Mouse (Mus musculus) C3H10T1/2 (cell line): ENCODE measurements around the gene Dhrs4. TPM values are rescaled to one million over a fixed set of nuclear protein-coding genes. Genes with fewer than 3 reads are reported as not detected.

Experiments used
- polyA plus RNA-seq, 2 experiments: library from polyadenylated mRNA; unstranded; fragments of >200 nt; fragmentation: generic; extraction: Trizol; gene quantifications; one replicate each; pipeline ENCODE4 v1.2.1; 2012; ENCODE audit warnings: missing spikeins in 2 of 2

The Dhrs4 gene
- polyA plus RNA-seq: 10 to 100 TPM; 26.9 to 60.5 TPM

DNA sequence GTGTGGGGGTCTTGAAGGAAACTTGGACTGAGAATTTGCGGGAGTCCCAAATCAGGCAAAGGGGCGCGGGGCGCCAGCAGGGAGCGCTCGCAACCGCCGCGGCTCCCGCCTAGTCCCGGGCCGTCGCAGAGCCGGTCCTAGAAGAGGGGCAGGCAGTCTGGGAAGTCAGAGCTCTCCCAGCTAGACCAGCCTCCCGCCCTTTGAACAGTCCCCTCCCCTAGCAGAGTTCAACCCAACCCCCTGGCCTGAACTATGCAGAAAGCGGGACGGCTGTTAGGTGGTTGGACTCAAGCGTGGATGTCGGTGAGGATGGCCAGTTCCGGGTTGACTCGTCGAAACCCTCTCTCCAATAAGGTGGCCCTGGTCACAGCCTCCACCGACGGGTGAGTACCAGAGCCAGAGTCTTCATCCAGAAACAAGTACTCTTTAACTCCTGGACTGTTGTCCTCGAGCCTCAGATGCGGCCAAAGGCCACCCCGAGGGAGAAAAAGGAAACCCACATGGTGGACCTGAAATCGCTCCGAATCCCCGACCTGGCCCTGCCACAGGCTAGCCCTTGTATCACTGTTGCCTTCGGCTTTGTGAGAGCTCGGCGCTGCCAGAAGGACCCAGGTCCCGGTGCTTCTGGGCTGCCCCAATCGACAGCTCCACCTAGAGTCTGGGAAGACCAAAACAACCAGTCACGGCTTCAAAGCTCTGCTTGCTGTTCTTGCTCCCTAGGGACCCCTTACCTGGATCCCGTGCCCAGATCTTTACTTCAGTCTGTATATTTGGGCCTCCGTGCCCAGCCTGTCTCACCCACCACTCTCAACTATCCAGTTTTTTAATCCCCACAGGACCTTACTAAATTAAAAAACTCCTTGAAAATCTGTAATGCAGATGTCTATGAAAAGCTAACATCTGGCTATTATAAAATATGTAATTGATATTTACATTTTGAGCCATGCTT, at the start of gene Dhrs4:
Gene Dhrs4, plus strand, starts transcription at position 108 of the 949 bp plus-strand sequence.

DNA sequence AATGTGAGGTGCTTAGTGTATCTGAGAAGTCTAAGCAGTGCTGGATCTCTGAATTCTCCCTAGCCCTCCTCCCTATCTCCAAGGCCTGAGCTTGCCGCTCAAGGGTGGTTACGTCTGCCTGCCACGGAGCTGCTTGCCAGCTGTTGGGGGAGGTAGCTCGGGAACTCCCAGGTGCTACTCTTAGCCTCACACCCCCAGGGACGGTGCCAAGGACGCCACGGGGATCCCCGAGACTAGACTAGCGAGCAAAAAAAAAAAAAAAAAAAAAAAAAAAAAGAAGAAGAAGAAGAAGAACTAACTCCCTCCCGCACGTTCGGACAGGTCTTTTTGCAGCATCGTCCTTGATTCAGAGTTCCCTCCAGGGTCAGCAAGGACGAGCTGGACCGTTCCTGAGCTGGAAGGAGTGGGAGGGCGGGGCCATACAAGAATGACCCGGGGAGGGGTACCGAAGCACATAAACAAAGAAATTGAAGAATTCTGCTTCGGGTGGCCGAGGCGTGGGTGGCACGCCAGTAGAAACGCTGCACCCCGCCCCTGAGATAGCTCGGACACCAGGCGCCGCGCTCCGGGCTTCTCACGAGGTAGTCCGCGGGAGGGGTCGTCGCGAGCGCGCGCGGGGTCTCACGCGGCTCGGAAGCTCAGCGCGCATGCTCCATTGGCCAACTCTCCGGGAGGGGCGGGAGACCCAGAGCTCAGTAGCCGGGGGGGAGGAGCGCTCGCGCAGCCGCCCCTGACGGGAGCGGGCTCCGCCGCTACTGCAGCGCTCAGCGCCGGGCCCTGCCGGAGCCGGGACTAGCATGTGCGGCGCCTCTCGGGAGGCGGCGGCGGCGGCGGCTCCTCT, 12.0 kb downstream of the Dhrs4 start, which contains the start of gene Carmil3:
Gene Carmil3, plus strand, starts transcription at position 291 of the 841 bp plus-strand sequence.

DNA sequence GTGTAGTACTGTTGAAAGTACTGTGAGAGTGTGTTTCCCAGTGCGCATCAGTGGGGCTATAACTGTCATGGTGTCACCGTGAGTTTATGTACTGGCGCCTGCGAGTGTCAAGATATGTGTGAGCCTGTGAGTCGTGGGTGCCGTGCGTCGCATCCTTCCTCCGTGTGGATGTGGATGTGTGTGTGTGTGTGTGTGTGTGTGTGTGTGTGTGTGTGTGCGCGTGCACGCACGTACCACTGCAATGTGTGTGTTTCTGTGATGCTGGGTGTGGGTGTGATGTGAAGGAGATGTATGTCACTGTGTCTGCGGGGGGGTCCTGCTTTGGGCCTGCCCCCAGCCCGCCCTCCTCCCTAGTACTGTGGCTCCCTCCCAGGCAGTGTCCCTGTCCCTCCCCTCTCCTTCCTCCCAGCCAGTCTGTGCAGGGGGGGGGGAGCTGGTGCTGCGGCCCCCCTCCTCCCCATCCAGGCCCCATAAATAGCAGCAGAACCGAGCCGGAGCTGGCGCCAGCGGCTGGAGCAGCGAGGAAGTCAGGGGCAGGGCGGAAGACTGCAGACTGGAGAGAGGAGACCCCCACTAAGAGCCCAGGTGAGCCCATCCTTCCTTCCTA, 31.7 kb downstream of the Dhrs4 start, which contains the start of gene Cpne6:
Gene Cpne6, plus strand, starts transcription at position 321 of the 607 bp plus-strand sequence.

DNA sequence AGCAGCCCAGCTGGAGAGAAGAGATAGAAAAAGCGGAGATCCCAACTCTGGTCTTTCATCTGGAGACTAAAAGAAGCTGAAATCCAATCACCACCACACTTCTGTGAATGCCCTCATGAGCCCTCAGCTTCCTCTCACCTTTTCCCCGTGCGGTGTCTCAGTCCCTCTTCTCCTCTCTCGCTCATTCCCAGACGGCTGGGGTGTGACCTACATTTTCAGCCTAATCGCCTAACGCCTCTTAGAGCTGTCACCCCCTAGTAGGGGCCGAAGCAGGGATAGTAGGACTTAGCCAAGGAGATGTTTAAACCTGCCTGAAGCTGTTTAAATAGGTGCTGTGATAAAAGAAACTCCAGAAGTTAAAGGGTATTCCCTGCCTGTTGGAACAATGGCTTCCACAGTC, 46.2 kb downstream of the Dhrs4 start, which contains the start of gene Nrl:
Gene Nrl, minus strand, starts transcription at position 197 of the 400 bp plus-strand sequence.

Other genes starting within 250 kb of the Dhrs4 start
- gene Carmil3, start 11.9 kb downstream of the Dhrs4 start, polyA plus RNA-seq: under 1 TPM; 0.02 to 0.26 TPM
- not detected for gene Cpne6, start 31.7 kb downstream of the Dhrs4 start, polyA plus RNA-seq
- under 1 TPM in 1 of 2 experiments, not detected in 1; 0.01 TPM for gene Nrl, start 46.2 kb downstream of the Dhrs4 start, polyA plus RNA-seq
- gene Pck2, start 61.5 kb downstream of the Dhrs4 start, polyA plus RNA-seq: 10 to 100 TPM; 43.7 to 67.2 TPM
- gene Dcaf11, start 81.2 kb downstream of the Dhrs4 start, polyA plus RNA-seq: 10 to 100 TPM; 16.2 to 34.9 TPM
- under 1 TPM; 0.21 to 0.70 TPM for gene A730061H03Rik, start 81.6 kb downstream of the Dhrs4 start, polyA plus RNA-seq
- not detected for gene Fitm1, start 96.9 kb downstream of the Dhrs4 start, polyA plus RNA-seq
- 100 to 1,000 TPM; 148 to 216 TPM for gene Psme1, start 99.4 kb downstream of the Dhrs4 start, polyA plus RNA-seq
- 10 to 100 TPM in 1 of 2 experiments, 1 to 10 TPM in 1; 6.1 to 11.5 TPM for gene Emc9, start 106.5 kb downstream of the Dhrs4 start, polyA plus RNA-seq
- gene Psme2, start 112.4 kb downstream of the Dhrs4 start, polyA plus RNA-seq: 100 to 1,000 TPM; 139 to 336 TPM
- gene Rnf31, start 113.0 kb downstream of the Dhrs4 start, polyA plus RNA-seq: 10 to 100 TPM; 18.0 to 18.4 TPM
- 10 to 100 TPM in 1 of 2 experiments, 1 to 10 TPM in 1; 1.0 to 22.0 TPM for gene Irf9, start 124.8 kb downstream of the Dhrs4 start, polyA plus RNA-seq
- gene Rec8, start 139.3 kb downstream of the Dhrs4 start, polyA plus RNA-seq: not detected
- gene Ipo4, start 157.2 kb downstream of the Dhrs4 start, polyA plus RNA-seq: 100 to 1,000 TPM in 1 of 2 experiments, 10 to 100 TPM in 1; 83.9 to 139 TPM
- gene Gm49378, start 159.1 kb downstream of the Dhrs4 start, polyA plus RNA-seq: under 1 TPM; 0.04 to 0.05 TPM
- gene Tm9sf1, start 165.0 kb downstream of the Dhrs4 start, polyA plus RNA-seq: 10 to 100 TPM; 25.9 to 65.1 TPM
- 1 to 10 TPM in 1 of 2 experiments, under 1 TPM in 1; 0.29 to 1.1 TPM for gene Tssk4, start 171.4 kb downstream of the Dhrs4 start, polyA plus RNA-seq
- 10 to 100 TPM in 1 of 2 experiments, 1 to 10 TPM in 1; 9.1 to 23.8 TPM for gene Mdp1, start 181.8 kb downstream of the Dhrs4 start, polyA plus RNA-seq
- gene Gmpr2, start 193.2 kb downstream of the Dhrs4 start, polyA plus RNA-seq: 10 to 100 TPM in 1 of 2 experiments, 1 to 10 TPM in 1; 5.5 to 13.1 TPM
- gene Nedd8, start 193.4 kb downstream of the Dhrs4 start, polyA plus RNA-seq: 100 to 1,000 TPM; 239 to 456 TPM
- gene Tinf2, start 203.1 kb downstream of the Dhrs4 start, polyA plus RNA-seq: 10 to 100 TPM in 1 of 2 experiments, 1 to 10 TPM in 1; 9.3 to 11.8 TPM
- under 1 TPM; 0.01 to 0.08 TPM for gene Tgm1, start 235.2 kb downstream of the Dhrs4 start, polyA plus RNA-seq
- 10 to 100 TPM in 1 of 2 experiments, 1 to 10 TPM in 1; 8.2 to 12.8 TPM for gene Rabggta, start 243.5 kb downstream of the Dhrs4 start, polyA plus RNA-seq